Mouse (Mus musculus): Measurements from ENCODE around the gene Vmn1r55. TPM values are rescaled to one million over a fixed set of nuclear protein-coding genes. Genes with fewer than 3 reads are reported as not detected.

Gene Vmn1r55
- polyA plus RNA-seq, 1 experiment from 2014 or later, result not detected

DNA sequence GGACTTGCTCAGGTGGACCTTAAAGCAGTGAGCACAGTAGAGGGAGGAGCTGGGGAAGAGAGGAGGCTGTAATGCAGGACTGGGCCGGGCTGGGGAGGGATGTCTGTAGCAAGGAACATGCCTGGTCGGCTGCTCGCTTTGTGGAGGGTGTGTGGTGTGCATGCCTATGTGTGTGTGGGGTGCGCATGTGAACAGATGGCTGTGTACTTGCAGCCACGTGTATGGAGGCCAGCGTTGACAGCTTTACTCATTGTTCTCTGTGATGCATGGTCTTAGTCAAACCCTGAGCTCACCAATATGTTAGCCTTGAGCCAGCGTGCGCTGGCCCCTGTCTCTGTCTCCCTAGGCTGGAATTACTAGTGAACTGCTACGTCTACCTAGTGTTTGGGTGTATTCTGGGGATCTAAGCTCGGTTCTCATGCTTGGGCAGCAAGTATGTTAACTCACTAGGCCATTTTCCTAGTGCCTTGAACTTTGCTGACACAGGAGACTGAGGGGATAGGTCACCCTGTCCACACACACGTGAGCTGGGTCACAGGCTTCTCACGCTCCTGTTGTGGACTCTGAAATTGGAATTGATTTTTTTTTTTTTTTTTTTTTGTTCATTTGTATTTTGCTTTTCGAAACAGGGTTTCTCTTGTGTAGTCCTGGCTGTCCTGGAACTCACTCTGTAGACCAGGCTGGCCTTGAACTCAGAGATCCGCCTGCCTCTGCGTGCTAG, 58.3 kb downstream of the Vmn1r55 start:
- H3K4me3 ChIP-seq (ENCODE audit: inconsistent target), result no peak overlapping the region
- WGBS (ENCODE audit: missing documents), result 94% methylated on average over 14 of the region's 15 CpGs

DNA sequence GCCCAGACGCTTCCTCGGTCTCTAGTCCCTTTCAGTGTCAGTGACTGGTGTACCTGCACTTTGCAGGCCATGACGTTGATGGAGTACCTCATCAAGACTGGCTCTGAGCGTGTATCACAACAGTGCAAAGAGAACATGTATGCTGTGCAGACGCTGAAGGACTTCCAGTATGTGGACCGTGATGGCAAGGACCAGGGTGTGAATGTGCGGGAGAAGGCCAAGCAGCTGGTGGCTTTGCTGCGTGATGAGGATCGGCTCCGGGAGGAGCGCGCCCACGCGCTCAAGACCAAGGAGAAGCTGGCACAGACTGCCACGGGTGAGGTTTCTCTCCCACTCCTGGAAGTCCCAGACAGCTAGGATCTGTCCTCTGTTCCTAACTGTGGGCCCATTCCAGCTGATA, 59.6 kb downstream of the Vmn1r55 start:
- 96% methylated on average over 15 of the region's 15 CpGs for WGBS (ENCODE audit: missing documents)
- Histone ChIP-seq H3K4me3 (ENCODE audit: inconsistent target) (no peak overlapping the region), H3K79me2 (ENCODE audit: inconsistent target) (peaks cover 99% of the 10 kb centered on the region), H3K27ac (no peak overlapping the region), H3K36me3 (ENCODE audit: inconsistent target) (peaks cover 67% of the 10 kb centered on the region)

More for the DNA sequence above, 58.3 kb downstream of the Vmn1r55 start:
- peaks cover 90% of the 10 kb centered on the region for H3K79me2 ChIP-seq (ENCODE audit: inconsistent target)
- peaks cover 72% of the 10 kb centered on the region for H3K36me3 ChIP-seq (ENCODE audit: inconsistent target)
- H3K27ac ChIP-seq, result no peak overlapping the region

- no peak overlapping the region for H3K27ac ChIP-seq
- peaks cover 54% of the 10 kb centered on the region for H3K36me3 ChIP-seq (ENCODE audit: inconsistent target)
- WGBS (ENCODE audit: missing documents), result 79% methylated on average over 4 of the region's 4 CpGs
- H3K4me3 ChIP-seq (ENCODE audit: inconsistent target), result no peak overlapping the region
- peaks cover 95% of the 10 kb centered on the region for H3K79me2 ChIP-seq (ENCODE audit: inconsistent target)
These were observed 61.6 kb downstream of the Vmn1r55 start for GRCm38 (mm10) chr7:5087886-5088285.

GRCm38 (mm10) chr7:5086921-5087440, 62.5 kb downstream of the Vmn1r55 start:
- no peak overlapping the region for H3K27ac ChIP-seq
- 87% methylated on average over 5 of the region's 5 CpGs for WGBS (ENCODE audit: missing documents)
- no peak overlapping the region for H3K4me3 ChIP-seq (ENCODE audit: inconsistent target)
- peaks cover 93% of the 10 kb centered on the region for H3K79me2 ChIP-seq (ENCODE audit: inconsistent target)
- H3K36me3 ChIP-seq (ENCODE audit: inconsistent target), result peaks cover 45% of the 10 kb centered on the region

- 100% methylated on average over 1 of the region's 1 CpGs for WGBS (ENCODE audit: missing documents)
- H3K27ac ChIP-seq, result no peak overlapping the region
- H3K36me3 ChIP-seq (ENCODE audit: inconsistent target), result peaks cover 32% of the 10 kb centered on the region; the same call in 1 of the 2 replicates
- no peak overlapping the region for H3K4me3 ChIP-seq (ENCODE audit: inconsistent target)
- H3K79me2 ChIP-seq (ENCODE audit: inconsistent target), result peaks cover 93% of the 10 kb centered on the region
These were observed 64.0 kb downstream of the Vmn1r55 start for GRCm38 (mm10) chr7:5085512-5085911.

- WGBS (ENCODE audit: missing documents), result 73% methylated on average over 18 of the region's 18 CpGs
- H3K27ac ChIP-seq, result peak overlapping the region; percentile 89
- H3K4me3 ChIP-seq (ENCODE audit: inconsistent target), result no peak overlapping the region; the same call in 1 of the 2 replicates
- peaks cover 81% of the 10 kb centered on the region for H3K79me2 ChIP-seq (ENCODE audit: inconsistent target)
- H3K36me3 ChIP-seq (ENCODE audit: inconsistent target), result peaks cover 17% of the 10 kb centered on the region; the same call in 1 of the 2 replicates
These were observed 66.0 kb downstream of the Vmn1r55 start for GRCm38 (mm10) chr7:5083325-5084105.

GRCm38 (mm10) chr7:5081939-5082338, 67.5 kb downstream of the Vmn1r55 start:
- 100% methylated on average over 2 of the region's 2 CpGs for WGBS (ENCODE audit: missing documents)
- Histone ChIP-seq H3K27ac (peak overlapping the region; percentile 89), H3K4me3 (ENCODE audit: inconsistent target) (peak overlapping the region; percentile 92; the same call in 1 of the 2 replicates), H3K36me3 (ENCODE audit: inconsistent target) (peaks cover 26% of the 10 kb centered on the region; the same call in 1 of the 2 replicates), H3K79me2 (ENCODE audit: inconsistent target) (peaks cover 81% of the 10 kb centered on the region)

GRCm38 (mm10) chr7:5081241-5081640, 68.2 kb downstream of the Vmn1r55 start:
- H3K27ac ChIP-seq, result peak overlapping the region; percentile 89
- H3K36me3 ChIP-seq (ENCODE audit: inconsistent target), result peaks cover 24% of the 10 kb centered on the region; the same call in 1 of the 2 replicates
- WGBS (ENCODE audit: missing documents), result 75% methylated on average over 6 of the region's 6 CpGs

GRCm38 (mm10) chr7:5080815-5081214, 68.7 kb downstream of the Vmn1r55 start:
- Histone ChIP-seq H3K36me3 (ENCODE audit: inconsistent target) (peaks cover 20% of the 10 kb centered on the region; the same call in 1 of the 2 replicates), H3K27ac (peak overlapping the region; percentile 89), H3K4me3 (ENCODE audit: inconsistent target) (peak overlapping the region; percentile 92), H3K79me2 (ENCODE audit: inconsistent target) (peaks cover 80% of the 10 kb centered on the region)
- WGBS (ENCODE audit: missing documents), result 17% methylated on average over 6 of the region's 6 CpGs

More at GRCm38 (mm10) chr7:5081241-5081640, 68.2 kb downstream of the Vmn1r55 start:
- peaks cover 81% of the 10 kb centered on the region for H3K79me2 ChIP-seq (ENCODE audit: inconsistent target)
- H3K4me3 ChIP-seq (ENCODE audit: inconsistent target), result peak overlapping the region; percentile 92

DNA sequence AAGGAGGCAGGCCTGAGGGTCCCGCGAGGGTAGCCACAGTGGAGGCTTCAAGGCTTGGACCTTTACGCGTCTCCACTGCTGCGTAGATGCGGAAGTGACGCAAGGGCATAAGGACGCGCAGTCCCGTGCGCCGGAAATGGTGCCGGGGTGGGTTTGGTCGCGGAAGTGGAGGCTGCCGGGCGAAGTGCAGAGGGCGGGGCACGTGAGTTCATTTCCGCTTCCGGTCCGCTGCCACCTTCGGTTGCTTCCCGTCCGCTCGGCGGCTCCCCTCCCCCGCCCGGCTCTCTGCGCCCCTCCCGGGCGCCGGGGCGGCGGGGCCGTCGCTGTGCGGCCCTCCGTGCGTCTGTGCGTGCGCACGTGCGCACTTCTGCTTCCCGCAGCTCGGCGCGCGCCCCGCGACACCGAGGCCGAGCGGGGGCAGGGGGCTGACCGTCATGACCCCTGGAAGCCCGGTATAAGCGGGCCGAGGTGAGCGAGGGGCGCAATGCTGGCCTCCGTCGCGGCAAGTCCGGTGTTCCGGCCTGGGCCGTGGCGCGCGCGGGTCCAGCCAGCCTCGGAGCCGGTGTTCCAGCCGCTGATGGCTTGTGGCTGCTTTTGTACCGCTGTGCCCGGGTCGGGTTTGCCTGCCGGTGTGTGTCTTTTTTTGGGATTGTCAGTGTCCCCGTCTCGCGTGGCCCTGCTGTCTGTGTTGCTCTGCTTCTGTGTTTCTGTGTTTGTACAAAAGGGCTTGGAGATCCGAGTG, 69.3 kb downstream of the Vmn1r55 start, which contains the start of gene Epn1:
Gene Epn1 (plus strand): TSS at position 226 of the 742 bp plus-strand sequence.
- H3K27ac ChIP-seq, result peak within 1 kb of the TSS; percentile 89

GRCm38 (mm10) chr7:5079365-5080009, 70.0 kb downstream of the Vmn1r55 start:
- Histone ChIP-seq H3K36me3 (ENCODE audit: inconsistent target) (peaks cover 22% of the 10 kb centered on the region; the same call in 1 of the 2 replicates), H3K27ac (peak overlapping the region; percentile 62), H3K4me3 (ENCODE audit: inconsistent target) (peak overlapping the region; percentile 15; the same call in 1 of the 2 replicates), H3K79me2 (ENCODE audit: inconsistent target) (peaks cover 79% of the 10 kb centered on the region)
- whole genome bisulfite sequencing (ENCODE audit: missing documents), result 34% methylated on average over 7 of the region's 13 CpGs

More for the DNA sequence above, 69.3 kb downstream of the Vmn1r55 start, which contains the start of gene Epn1:
- Histone ChIP-seq H3K4me3 (ENCODE audit: inconsistent target) (peak within 1 kb of the TSS; percentile 92), H3K79me2 (ENCODE audit: inconsistent target) (peaks cover 79% of the 10 kb centered on the region), H3K36me3 (ENCODE audit: inconsistent target) (peaks cover 20% of the 10 kb centered on the region; the same call in 1 of the 2 replicates)
- under 1% methylated on average over 61 of the region's 81 CpGs for WGBS (ENCODE audit: missing documents)

Measured in macrophage (primary cell).